Mouse (Mus musculus): ENCODE results near the gene Ccnl1. TPM values are rescaled to one million over a fixed set of nuclear protein-coding genes. Genes with fewer than 3 reads are reported as not detected.

Gene Ccnl1
- polyA plus RNA-seq, 1 experiment from 2014 or later: 103 TPM

GRCm38 (mm10) chr3:65909454-65909853 is 48.6 kb downstream of the Ccnl1 start:
- H3K4me2 ChIP-seq (replicated peaks; ENCODE audit: low read depth, low read length): no peak overlapping the region
- no peak for ATAC-seq (ENCODE audit: low FRiP score, low TSS enrichment)
- H3K4me3 ChIP-seq (ENCODE audit: low read length): no peak overlapping the region
- no peaks in the 10 kb centered on the region for H3K36me3 ChIP-seq (ENCODE audit: insufficient read depth, low read length)
- H3K4me1 ChIP-seq (ENCODE audit: insufficient read depth, low read length): peaks cover 12% of the 10 kb centered on the region
- H3K27ac ChIP-seq (ENCODE audit: low read length): no peak overlapping the region
- no peak overlapping the region for H3K9ac ChIP-seq (replicated peaks; ENCODE audit: low read length)
- WGBS: 86% methylated on average over 2 of the region's 2 CpGs
- no peaks in the 10 kb centered on the region for H3K9me3 ChIP-seq (ENCODE audit: low read length)
- no peaks in the 10 kb centered on the region for H3K27me3 ChIP-seq (ENCODE audit: insufficient read depth, low read length)

GRCm38 (mm10) chr3:65907536-65907935 is 50.5 kb downstream of the Ccnl1 start:
- Histone ChIP-seq H3K4me1 (ENCODE audit: insufficient read depth, low read length) (peaks cover 13% of the 10 kb centered on the region), H3K4me3 (ENCODE audit: low read length) (no peak overlapping the region), H3K27me3 (ENCODE audit: insufficient read depth, low read length) (no peaks in the 10 kb centered on the region), H3K4me2 (replicated peaks; ENCODE audit: low read depth, low read length) (no peak overlapping the region), H3K9me3 (ENCODE audit: low read length) (no peaks in the 10 kb centered on the region), H3K36me3 (ENCODE audit: insufficient read depth, low read length) (no peaks in the 10 kb centered on the region), H3K27ac (ENCODE audit: low read length) (no peak overlapping the region), H3K9ac (replicated peaks; ENCODE audit: low read length) (no peak overlapping the region)
- WGBS: 96% methylated on average over 4 of the region's 4 CpGs
- no peak for ATAC-seq (ENCODE audit: low FRiP score, low TSS enrichment)

- WGBS: 31% methylated on average over 7 of the region's 7 CpGs
- Histone ChIP-seq H3K4me2 (replicated peaks; ENCODE audit: low read depth, low read length) (no peak overlapping the region), H3K4me1 (ENCODE audit: insufficient read depth, low read length) (peaks cover 13% of the 10 kb centered on the region), H3K9me3 (ENCODE audit: low read length) (no peaks in the 10 kb centered on the region), H3K36me3 (ENCODE audit: insufficient read depth, low read length) (no peaks in the 10 kb centered on the region), H3K4me3 (ENCODE audit: low read length) (no peak overlapping the region), H3K27me3 (ENCODE audit: insufficient read depth, low read length) (no peaks in the 10 kb centered on the region), H3K9ac (replicated peaks; ENCODE audit: low read length) (no peak overlapping the region), H3K27ac (ENCODE audit: low read length) (no peak overlapping the region)
- peak; percentile 67; the same call in 1 of the 2 replicates for ATAC-seq (ENCODE audit: low FRiP score, low TSS enrichment)
Observed at GRCm38 (mm10) chr3:65905281-65906169, 52.5 kb downstream of the Ccnl1 start.

GRCm38 (mm10) chr3:65904711-65905110 is 53.3 kb downstream of the Ccnl1 start:
- no peak overlapping the region for H3K4me2 ChIP-seq (replicated peaks; ENCODE audit: low read depth, low read length)
- 13% methylated on average over 6 of the region's 6 CpGs for WGBS
- no peak for ATAC-seq (ENCODE audit: low FRiP score, low TSS enrichment)

GRCm38 (mm10) chr3:65904106-65904505 is 53.9 kb downstream of the Ccnl1 start:
- Histone ChIP-seq H3K4me1 (ENCODE audit: insufficient read depth, low read length) (peaks cover 13% of the 10 kb centered on the region), H3K4me2 (replicated peaks; ENCODE audit: low read depth, low read length) (no peak overlapping the region), H3K27ac (ENCODE audit: low read length) (no peak overlapping the region), H3K9me3 (ENCODE audit: low read length) (no peaks in the 10 kb centered on the region), H3K4me3 (ENCODE audit: low read length) (no peak overlapping the region), H3K36me3 (ENCODE audit: insufficient read depth, low read length) (no peaks in the 10 kb centered on the region), H3K9ac (replicated peaks; ENCODE audit: low read length) (no peak overlapping the region), H3K27me3 (ENCODE audit: insufficient read depth, low read length) (no peaks in the 10 kb centered on the region)
- WGBS: 4% methylated on average over 4 of the region's 4 CpGs
- peak; percentile 39; the same call in 1 of the 2 replicates for ATAC-seq (ENCODE audit: low FRiP score, low TSS enrichment)

More at GRCm38 (mm10) chr3:65904711-65905110, 53.3 kb downstream of the Ccnl1 start:
- Histone ChIP-seq H3K4me1 (ENCODE audit: insufficient read depth, low read length) (peaks cover 13% of the 10 kb centered on the region), H3K9me3 (ENCODE audit: low read length) (no peaks in the 10 kb centered on the region), H3K27ac (ENCODE audit: low read length) (0 out of 2 replicates have a peak overlapping the region, but pooled peaks have one; percentile 43), H3K27me3 (ENCODE audit: insufficient read depth, low read length) (no peaks in the 10 kb centered on the region), H3K4me3 (ENCODE audit: low read length) (no peak overlapping the region), H3K9ac (replicated peaks; ENCODE audit: low read length) (no peak overlapping the region), H3K36me3 (ENCODE audit: insufficient read depth, low read length) (no peaks in the 10 kb centered on the region)

GRCm38 (mm10) chr3:65898598-65899278 is 59.3 kb downstream of the Ccnl1 start:
- WGBS: 66% methylated on average over 8 of the region's 8 CpGs

GRCm38 (mm10) chr3:65897233-65897993 is 60.6 kb downstream of the Ccnl1 start:
- no peaks in the 10 kb centered on the region for H3K36me3 ChIP-seq (ENCODE audit: insufficient read depth, low read length)
- ATAC-seq (ENCODE audit: low FRiP score, low TSS enrichment): no peak
- H3K9me3 ChIP-seq (ENCODE audit: low read length): no peaks in the 10 kb centered on the region
- no peak overlapping the region for H3K4me2 ChIP-seq (replicated peaks; ENCODE audit: low read depth, low read length)
- H3K4me3 ChIP-seq (ENCODE audit: low read length): no peak overlapping the region
- no peaks in the 10 kb centered on the region for H3K27me3 ChIP-seq (ENCODE audit: insufficient read depth, low read length)
- WGBS: 46% methylated on average over 3 of the region's 3 CpGs
- H3K27ac ChIP-seq (ENCODE audit: low read length): no peak overlapping the region
- H3K9ac ChIP-seq (replicated peaks; ENCODE audit: low read length): no peak overlapping the region
- H3K4me1 ChIP-seq (ENCODE audit: insufficient read depth, low read length): no peaks in the 10 kb centered on the region

More at GRCm38 (mm10) chr3:65898598-65899278, 59.3 kb downstream of the Ccnl1 start:
- Histone ChIP-seq H3K4me2 (replicated peaks; ENCODE audit: low read depth, low read length) (no peak overlapping the region), H3K27me3 (ENCODE audit: insufficient read depth, low read length) (no peaks in the 10 kb centered on the region), H3K9ac (replicated peaks; ENCODE audit: low read length) (no peak overlapping the region), H3K4me1 (ENCODE audit: insufficient read depth, low read length) (no peaks in the 10 kb centered on the region), H3K9me3 (ENCODE audit: low read length) (no peaks in the 10 kb centered on the region), H3K27ac (ENCODE audit: low read length) (no peak overlapping the region), H3K36me3 (ENCODE audit: insufficient read depth, low read length) (no peaks in the 10 kb centered on the region), H3K4me3 (ENCODE audit: low read length) (no peak overlapping the region)
- no peak for ATAC-seq (ENCODE audit: low FRiP score, low TSS enrichment)

All from kidney, embryonic 16.5 days (tissue).